Mouse (Mus musculus): ENCODE results near the gene Psmd9.

Psmd9 gene

GRCm38 (mm10) chr5:123256841-123257755 is 87.9 kb downstream of the Psmd9 start:
- DNase-seq = peak; percentile 50 to 52

GRCm38 (mm10) chr5:123258990-123259389 is 89.8 kb downstream of the Psmd9 start:
- peak; percentile 83 to 84 for DNase-seq

GRCm38 (mm10) chr5:123260698-123261097 is 91.5 kb downstream of the Psmd9 start:
- DNase-seq = no peak

- DNase-seq = no peak
Observed at GRCm38 (mm10) chr5:123266909-123267308, 97.7 kb downstream of the Psmd9 start.

DNA sequence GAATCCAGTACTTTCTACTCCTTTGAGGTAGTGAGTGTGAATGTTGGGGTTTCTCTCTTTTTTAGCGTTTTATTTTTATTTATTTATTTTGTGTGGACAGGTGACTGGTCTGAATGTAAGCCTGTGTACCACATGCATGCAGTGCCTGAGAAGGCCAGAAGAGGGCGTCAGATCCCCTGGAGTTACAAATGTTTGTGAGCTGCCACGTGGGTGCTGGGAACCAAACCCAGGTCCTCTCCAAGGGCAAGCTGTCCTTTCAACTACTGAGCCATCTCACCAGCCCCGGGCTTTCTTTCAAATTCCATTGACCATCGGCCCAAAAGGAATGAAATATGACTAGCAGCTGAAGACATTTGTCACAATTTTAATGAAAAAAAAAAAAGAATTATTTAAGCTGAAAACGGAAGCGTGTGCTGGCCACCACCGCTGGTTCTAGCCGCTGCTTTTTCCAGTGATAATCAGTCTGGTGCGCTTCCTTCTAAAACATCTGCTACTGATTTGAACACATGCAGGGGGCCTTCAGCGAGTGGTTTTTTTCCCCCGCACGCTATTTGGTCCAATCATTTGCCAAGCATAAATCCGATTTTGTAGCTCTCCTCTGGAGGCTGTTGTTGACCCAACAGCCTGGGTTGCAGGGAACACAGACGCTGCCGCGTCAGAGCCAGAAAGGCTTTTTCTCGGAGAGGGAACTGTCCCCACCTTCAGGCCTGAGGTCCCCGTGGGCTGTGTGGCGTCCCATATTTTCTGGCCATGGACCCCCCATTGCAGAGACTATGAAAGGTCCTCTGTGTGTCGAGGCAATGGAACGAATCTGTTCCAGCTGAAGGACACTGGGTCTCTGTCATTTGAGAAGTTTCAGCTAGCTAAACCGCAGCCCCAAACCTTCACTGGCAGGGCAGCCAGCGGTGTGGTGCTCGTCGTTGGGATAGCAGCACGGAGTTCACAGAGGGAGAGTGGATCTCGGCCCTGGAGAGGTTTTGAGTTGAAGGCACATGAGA is 99.6 kb downstream of the Psmd9 start:
- no peak for DNase-seq

DNA sequence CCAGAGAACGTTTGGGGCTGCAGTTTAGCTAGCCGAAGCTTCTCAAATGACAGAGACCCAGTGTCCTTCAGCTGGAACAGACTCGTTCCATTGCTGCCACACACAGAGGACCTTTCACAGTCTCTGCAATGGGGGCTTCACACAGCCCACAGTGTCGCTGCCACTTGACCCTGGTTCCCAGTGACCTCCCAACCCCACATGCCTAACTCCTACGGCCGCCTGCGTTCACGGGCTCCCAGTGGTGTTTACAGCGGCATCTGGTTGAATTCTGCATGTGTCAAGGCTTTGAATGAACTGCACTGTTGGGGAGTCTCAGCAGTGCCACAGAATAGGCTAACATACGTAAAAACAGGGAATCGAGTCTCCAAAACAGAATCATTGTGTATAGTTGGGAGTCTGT is 101.7 kb downstream of the Psmd9 start:
- no peak for DNase-seq

DNA sequence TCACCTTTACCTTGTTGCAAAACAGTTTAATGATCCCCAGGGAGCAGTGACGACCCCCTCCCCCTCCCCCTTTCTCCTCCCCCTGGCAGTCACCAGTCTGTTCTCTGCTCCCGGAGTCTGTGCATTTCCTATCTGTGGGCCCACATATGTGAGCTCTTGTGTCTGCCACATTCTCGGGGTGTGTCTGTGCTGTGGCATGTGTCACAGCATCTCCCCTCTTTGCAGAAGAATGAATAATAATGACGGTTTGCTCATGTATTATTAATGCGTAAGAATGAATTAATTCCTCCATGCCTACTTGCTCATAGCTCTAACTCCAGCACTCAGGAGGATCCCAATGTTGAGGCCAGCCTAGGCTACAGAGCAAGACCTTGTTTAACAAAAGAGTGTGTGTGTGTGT is 103.7 kb downstream of the Psmd9 start:
- no peak for DNase-seq

DNA sequence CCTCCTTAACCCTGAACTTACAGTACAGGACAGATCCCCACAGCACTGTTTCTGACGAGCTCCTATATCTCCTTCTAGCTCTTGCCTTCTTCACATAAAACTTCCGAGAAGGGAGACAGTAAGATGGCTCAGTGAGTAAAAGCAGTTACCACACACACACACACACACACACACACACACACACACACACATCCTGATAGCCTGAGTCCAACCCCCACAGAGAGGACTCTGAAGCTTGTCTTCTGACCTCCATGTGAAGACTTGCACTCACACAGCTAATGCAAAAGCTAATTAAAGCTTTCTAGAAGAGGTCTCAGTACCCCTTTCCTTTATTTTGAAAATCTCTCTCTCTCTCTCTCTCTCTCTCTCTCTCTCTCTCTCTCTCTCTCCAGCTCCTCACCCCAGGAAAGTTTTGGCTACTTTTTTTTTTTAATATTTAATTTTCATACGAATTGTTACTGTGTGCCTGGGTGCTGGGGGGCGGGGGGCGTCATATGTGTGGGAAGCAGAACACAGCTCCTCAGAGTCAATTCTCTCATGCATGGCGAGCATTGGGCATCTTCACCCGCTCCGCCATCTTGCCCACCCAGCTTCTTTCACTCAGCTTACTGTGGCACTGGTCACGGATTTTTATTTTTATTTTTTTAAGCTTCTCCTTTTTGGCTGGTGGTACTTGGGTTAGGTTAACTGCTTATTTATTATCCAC is 107.6 kb downstream of the Psmd9 start:
- DNase-seq = no peak

- no peak for DNase-seq
Observed at GRCm38 (mm10) chr5:123277342-123277701, 108.1 kb downstream of the Psmd9 start.

DNA sequence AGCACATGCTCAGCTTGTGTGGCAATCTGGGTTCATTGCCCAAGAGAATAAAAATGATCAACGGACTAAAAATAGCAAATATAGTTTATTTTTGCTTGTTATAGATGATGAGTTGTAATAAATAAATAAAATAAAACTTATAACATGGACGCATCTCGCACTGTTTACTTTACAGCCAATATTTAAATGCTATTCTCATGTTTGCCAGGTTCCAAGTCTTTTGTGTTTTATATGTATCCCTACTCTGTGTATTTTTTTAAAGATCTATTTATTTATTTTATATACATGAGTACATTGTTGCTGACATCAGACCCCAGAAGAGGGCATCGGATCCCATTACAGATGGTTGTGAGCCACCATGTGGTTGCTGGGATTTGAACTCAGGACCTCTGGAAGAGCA is 108.5 kb downstream of the Psmd9 start:
- DNase-seq = no peak

- no peak for DNase-seq
Observed at GRCm38 (mm10) chr5:123279248-123279647, 110.0 kb downstream of the Psmd9 start.

- DNase-seq = peak; percentile 34 to 39
Observed at GRCm38 (mm10) chr5:123281336-123282136, 112.3 kb downstream of the Psmd9 start.

- DNase-seq = peak; percentile 41 to 49
Observed at GRCm38 (mm10) chr5:123285174-123285573, 116.0 kb downstream of the Psmd9 start.

DNA sequence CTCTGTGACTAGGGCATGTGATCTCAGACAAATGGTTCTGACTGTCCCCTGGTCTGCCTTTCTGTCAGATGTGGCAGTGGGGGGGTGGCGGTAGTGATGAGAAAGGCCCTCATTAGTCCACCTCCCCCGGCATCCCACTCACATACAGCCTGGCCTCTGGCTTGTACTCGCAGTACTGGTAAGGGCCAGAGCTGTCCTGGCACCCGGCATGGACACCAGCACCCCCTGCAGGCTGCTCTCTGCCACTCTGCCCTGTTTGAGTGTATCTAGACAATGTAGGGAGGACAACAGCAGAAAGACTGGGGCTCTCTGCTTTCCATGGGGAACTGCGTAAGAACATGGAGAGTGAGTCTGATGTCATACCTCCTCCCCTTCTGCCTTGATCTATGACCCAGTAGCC is 118.9 kb downstream of the Psmd9 start:
- peak in 1 of 2 experiments; percentile 22 for DNase-seq

DNA sequence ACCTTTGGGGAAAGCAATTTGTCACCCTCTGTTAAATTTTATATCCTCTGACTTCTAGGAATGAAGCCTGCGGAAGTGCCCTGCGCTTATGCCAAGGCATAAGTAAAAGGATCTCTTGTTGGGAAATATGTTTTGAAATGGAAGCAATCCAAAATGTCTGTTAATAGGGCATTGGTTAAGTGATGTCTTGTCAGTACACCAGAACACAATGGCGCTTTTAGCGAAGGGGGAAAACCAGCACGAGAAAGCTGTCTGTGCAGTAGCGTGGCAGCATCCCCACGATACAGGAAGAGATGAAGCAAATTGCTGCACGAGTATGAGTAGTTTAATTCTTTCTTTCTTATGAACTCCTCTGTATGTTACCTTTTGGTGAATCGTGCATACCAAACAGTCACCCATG is 125.4 kb downstream of the Psmd9 start:
- DNase-seq = no peak

DNA sequence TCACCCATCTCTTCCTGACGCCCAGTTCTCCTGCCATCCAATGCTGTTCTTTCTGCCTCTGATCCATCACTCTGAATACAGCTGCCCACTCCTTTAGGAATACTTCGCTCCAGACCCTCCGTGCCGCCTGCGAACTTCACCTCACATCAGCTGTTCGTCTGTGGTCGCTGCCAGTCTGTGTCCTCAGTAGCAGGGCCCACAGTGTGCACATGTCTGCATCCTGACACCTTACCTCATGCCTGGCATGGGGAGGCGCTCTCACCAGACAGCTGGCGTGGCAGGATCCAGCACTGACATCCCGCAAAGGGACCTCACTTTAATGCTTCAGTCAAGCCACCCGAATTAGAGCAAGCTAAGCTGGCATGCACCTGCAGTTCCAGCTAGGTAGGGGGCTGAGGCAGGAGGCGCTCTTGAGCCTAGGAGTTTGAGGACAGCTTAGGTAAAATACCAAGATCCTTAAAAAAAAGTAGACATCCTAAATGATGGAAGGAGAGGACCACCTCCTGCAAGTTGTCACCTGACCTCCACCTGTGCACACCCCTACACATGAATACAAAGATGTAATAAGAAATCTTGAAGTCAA is 127.1 kb downstream of the Psmd9 start:
- DNase-seq = no peak

GRCm38 (mm10) chr5:123296972-123297754 is 128.0 kb downstream of the Psmd9 start:
- no peak for DNase-seq

DNA sequence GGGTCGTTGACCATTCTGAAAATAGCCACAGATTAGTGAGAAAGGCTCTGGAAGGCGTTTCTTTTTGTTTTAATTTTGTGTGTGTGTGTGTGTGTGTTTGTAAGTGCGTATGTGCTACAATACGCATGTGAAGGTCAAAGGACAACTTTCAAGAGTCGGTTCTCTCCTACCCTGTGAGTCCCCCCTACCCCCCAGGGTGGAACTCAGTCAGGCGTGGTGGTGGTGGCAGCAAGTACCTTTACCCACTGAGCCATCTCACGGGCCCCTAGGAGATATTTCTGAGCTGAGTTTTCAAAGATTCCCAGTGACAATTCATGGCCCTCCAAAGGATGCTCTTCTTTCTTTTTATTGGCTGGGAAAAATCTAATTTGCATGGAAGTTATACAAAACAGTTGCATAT is 128.6 kb downstream of the Psmd9 start:
- no peak for DNase-seq

DNA sequence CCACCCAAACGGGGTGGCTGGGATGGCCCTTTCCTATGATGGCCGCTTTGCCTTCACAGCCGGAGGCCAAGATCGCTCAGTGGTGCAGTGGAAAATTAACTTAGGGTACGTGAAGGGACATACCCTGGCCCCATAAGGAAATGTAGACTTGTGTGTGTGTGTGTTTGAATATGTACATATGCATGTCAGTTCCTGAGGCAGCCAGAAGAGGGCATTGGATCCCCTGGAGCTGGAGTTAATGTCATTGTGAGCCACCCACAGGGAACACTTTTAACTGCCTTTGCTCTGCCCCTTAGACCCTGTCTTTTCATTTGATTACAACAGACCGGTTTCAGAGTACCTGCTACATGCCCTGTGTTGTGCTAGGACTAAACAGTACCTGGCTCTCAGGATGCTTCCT is 129.3 kb downstream of the Psmd9 start:
- no peak for DNase-seq

Data from cerebellum, postnatal 36 days (tissue).